Mouse (Mus musculus): ENCODE results near the gene Rnf150. TPM values are rescaled to one million over a fixed set of nuclear protein-coding genes. Genes with fewer than 3 reads are reported as not detected.

The Rnf150 gene
- polyA plus RNA-seq, 1 experiment = 1.5 TPM

DNA sequence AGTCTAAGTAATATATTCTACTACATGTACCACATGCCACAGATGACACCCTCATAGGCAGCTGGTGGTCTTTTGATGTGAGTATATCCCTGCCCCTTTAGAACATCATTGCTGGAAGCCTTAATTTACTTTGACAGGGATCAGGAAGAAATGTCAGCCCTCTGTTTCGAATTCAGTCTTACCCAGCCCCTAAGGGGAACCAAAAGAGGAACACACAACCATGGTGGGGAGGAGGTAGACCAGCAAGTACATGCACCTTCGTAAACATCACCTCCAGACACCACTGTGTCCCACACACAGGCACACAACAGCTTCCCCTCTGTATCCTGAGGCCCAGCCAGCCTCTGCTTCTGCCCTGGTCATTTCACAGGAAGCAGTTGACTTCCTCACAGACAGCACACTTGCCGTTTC is 277.6 kb downstream of the Rnf150 start:
- Histone ChIP-seq H3K27ac (ENCODE audit: control insufficient read depth, insufficient read depth, low read length) (no peak overlapping the region), H3K4me3 (ENCODE audit: control insufficient read depth, insufficient read depth, low read length) (no peak overlapping the region), H3K4me1 (replicated peaks; ENCODE audit: control insufficient read depth, insufficient read depth, low read length) (no peaks in the 10 kb centered on the region), H3K36me3 (ENCODE audit: control insufficient read depth, insufficient read depth, low read length) (no peaks in the 10 kb centered on the region), H3K27me3 (ENCODE audit: control insufficient read depth, insufficient read depth, low read length) (no peaks in the 10 kb centered on the region)
- no peak for DNase-seq
- TF ChIP-seq CTCF (IDR thresholded peaks at IDR 0.05; ENCODE audit: borderline replicate concordance, control insufficient read depth, extremely low read depth, insufficient read depth, low read length, poor library complexity) (no peak), POLR2A (IDR thresholded peaks at IDR 0.05; ENCODE audit: control insufficient read depth, extremely low read depth, insufficient read depth, low read length, poor library complexity) (no peak)
- WGBS = 19% methylated on average over 3 of the region's 3 CpGs

Other genes with a start within 250 kb of the Rnf150 start
- 23.0 and 30.6 TPM in 2 replicates for gene Zfp330, start 89.2 kb upstream of the Rnf150 start, polyA plus RNA-seq (2012; rRNA removed)